Mouse (Mus musculus) hindbrain, postnatal 0 days (tissue): ENCODE results near the gene Cecr2. TPM values are rescaled to one million over a fixed set of nuclear protein-coding genes. Genes with fewer than 3 reads are reported as not detected.
A peak's percentile ranks its signal among the peaks of the same experiment; 100 is the strongest.
"Not testable (repeated sequence)": the region's sequence is repeated elsewhere in the genome, so short reads cannot be mapped to it uniquely, and the experiment has no call there.

Experiments
- ATAC-seq: fragments of 200-750 bp; cut with Nextera tagmentation; 2 replicates; pipeline ENCODE4 v1.8.0; 2017; ENCODE audit warnings: mild to moderate bottlenecking, moderate TSS enrichment, moderate library complexity
- DNase-seq: peaks from one replicate; pipeline ENCODE4 v3.0.0-alpha.2; 2015; ENCODE audit warnings: low spot score
- H3K27ac ChIP-seq: fragments of 300-500 bp; sonication (generic); 2 replicates; pipeline ENCODE4 v1.5.1; 2014; ENCODE audit warnings: mild to moderate bottlenecking
- H3K27me3 ChIP-seq: fragments of 300-500 bp; sonication (generic); 2 replicates; pipeline ENCODE4 v1.6.1; 2014; ENCODE audit warnings: low read length, mixed read lengths; ENCODE audit not compliant: insufficient read depth
- H3K36me3 ChIP-seq: fragments of 300-500 bp; sonication (generic); 2 replicates; pipeline ENCODE4 v1.6.1; 2014; ENCODE audit warnings: low read length, mixed read lengths; ENCODE audit not compliant: insufficient read depth
- H3K4me1 ChIP-seq: fragments of 300-500 bp; sonication (generic); 2 replicates; pipeline ENCODE4 v1.6.1; 2014; ENCODE audit warnings: antibody characterized with exemption, low read length, mixed read lengths; ENCODE audit not compliant: insufficient read depth
- H3K4me2 ChIP-seq: fragments of 300-500 bp; sonication (generic); 2 replicates; pipeline ENCODE4 v1.6.1; 2014; ENCODE audit warnings: low read depth, mild to moderate bottlenecking, low read length, moderate library complexity, mixed read lengths
- H3K4me3 ChIP-seq: fragments of 300-500 bp; sonication (generic); 2 replicates; pipeline ENCODE4 v1.5.1; 2014; ENCODE audit warnings: low read length
- H3K9ac ChIP-seq: fragments of 300-500 bp; sonication (generic); replicated peaks from 2 replicates; pipeline ENCODE4 v1.6.1; 2014; ENCODE audit warnings: mild to moderate bottlenecking, low read length, moderate library complexity, mixed read lengths
- H3K9me3 ChIP-seq: fragments of 300-500 bp; sonication (generic); 2 replicates; pipeline ENCODE4 v1.6.1; 2016; ENCODE audit warnings: low read length, mixed read lengths
- CTCF ChIP-seq: IDR thresholded peaks from 2 replicates; pipeline ENCODE4 v1.5.1; 2016; ENCODE audit warnings: antibody characterized with exemption, control low read depth, low read depth
- WGBS: fragments of 180-500 bp; shearing (Covaris S2); extraction: QIAGEN DNeasy Blood & Tissue Kit; methylation state at CpG from one replicate; pipeline ENCODE4 v1.1.7; 2014; 5-methylcytosine and 5-hydroxymethylcytosine counted together
- polyA plus RNA-seq: library from polyadenylated mRNA; unstranded; fragments of >200 nt; fragmentation: Nextera tagmentation; extraction: Ambion mirVana; gene quantifications from 2 replicates; pipeline ENCODE4 v1.2.1, GENCODE M21; 2015
- total RNA-seq: library from RNA; depleted of rRNA; stranded (reverse); fragments of >200 nt; gene quantifications from 2 replicates; pipeline ENCODE4 v1.2.3, GENCODE M21; 2014

Gene Cecr2
- total and polyA plus RNA-seq, 2 experiments from 2014 or later = 2.9 to 16.9 TPM

DNA sequence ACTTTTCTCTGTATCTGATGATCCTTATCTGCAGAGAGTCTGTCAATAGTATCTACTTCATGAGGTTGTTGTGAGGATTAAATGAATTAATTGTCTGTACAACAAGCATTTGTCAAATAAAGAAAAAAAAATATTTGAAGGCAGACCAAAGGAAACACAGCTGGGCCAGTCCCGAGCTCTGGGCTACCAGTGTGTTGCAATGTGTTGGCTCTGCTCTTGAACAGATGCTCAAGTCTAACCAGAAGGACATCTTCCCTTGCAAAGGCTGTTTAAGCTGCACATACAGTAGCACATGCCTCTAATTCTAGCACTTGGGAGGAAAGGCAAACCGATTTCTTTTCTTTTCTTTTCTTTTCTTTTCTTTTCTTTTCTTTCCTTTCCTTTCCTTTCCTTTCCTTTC, 37.2 kb upstream of the Cecr2 start:
- no peak overlapping the region for H3K9ac ChIP-seq
- H3K27me3 ChIP-seq = no peaks in the 10 kb centered on the region
- no peaks in the 10 kb centered on the region for H3K36me3 ChIP-seq
- WGBS = 79% methylated on average over 2 of the region's 2 CpGs
- no peak overlapping the region for H3K27ac ChIP-seq
- ATAC-seq (no peak), DNase-seq (no peak)
- no peak for TF ChIP-seq CTCF
- H3K9me3 ChIP-seq = no peaks in the 10 kb centered on the region
- H3K4me1 ChIP-seq = no peaks in the 10 kb centered on the region
- H3K4me2 ChIP-seq = no peak overlapping the region
- H3K4me3 ChIP-seq = no peak overlapping the region

DNA sequence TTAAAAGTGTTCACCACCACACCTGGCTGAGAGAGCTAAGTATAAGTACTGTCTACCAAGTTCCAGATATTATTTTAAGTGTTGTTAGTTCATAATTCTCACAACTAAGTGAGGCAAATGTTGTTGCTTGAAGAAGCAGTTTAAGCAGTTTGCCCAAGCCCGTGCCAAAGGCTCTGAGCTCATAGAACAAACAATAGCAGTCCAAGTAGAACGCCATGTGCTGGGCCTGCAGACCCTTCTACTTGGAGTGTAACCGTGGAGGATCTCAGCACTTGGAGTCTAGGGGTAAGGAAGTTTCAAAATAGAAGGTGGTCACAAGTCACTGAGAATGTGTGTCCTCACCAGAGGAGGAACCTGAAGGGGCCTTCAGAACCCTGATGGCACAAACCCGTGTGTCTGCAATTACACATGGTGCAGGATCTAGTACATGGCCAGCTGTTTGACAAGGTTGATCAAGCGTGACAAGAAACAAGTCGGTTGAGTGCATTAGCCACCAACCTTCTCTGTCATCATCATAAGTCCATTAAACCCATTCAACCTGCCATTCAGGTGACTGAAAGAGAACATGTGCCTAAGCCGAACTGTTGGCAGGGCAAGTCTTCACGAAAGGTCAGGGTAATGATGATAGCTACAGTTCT, 30.7 kb upstream of the Cecr2 start:
- H3K9ac ChIP-seq = no peak overlapping the region
- H3K27ac ChIP-seq = no peak overlapping the region
- H3K4me3 ChIP-seq = no peak overlapping the region
- no peaks in the 10 kb centered on the region for H3K36me3 ChIP-seq
- ATAC-seq = no peak
- no peaks in the 10 kb centered on the region for H3K4me1 ChIP-seq
- no peaks in the 10 kb centered on the region for H3K9me3 ChIP-seq
- TF ChIP-seq CTCF = no peak
- H3K4me2 ChIP-seq = no peak overlapping the region
- WGBS = 90% methylated on average over 8 of the region's 8 CpGs
- H3K27me3 ChIP-seq = no peaks in the 10 kb centered on the region
- DNase-seq = no peak

DNA sequence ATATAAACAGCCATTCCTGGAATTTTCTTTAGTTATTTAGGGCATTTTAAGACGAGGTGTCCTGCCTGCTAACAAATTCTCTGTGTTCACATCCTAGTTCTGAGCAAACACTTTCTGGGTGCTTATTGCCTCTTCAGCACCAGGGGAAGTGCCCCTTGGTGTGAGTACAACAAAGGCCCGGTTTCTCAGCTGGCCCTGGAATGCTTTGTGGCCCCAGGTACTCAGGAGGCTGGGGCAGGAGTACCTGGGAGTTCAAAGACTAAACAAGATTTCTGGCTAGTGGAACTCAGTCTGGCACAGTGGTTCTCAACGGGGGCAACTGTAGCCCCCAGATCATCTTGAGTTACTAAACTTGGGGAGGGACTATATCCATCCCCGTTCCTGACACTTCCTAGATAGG, 26.6 kb upstream of the Cecr2 start:
- ATAC-seq = no peak
- H3K9ac ChIP-seq = no peak overlapping the region
- no peaks in the 10 kb centered on the region for H3K36me3 ChIP-seq
- H3K4me2 ChIP-seq = no peak overlapping the region
- no peak overlapping the region for H3K4me3 ChIP-seq
- no peak for TF ChIP-seq CTCF
- no peaks in the 10 kb centered on the region for H3K27me3 ChIP-seq
- H3K27ac ChIP-seq = no peak overlapping the region
- DNase-seq = no peak
- no peaks in the 10 kb centered on the region for H3K4me1 ChIP-seq
- WGBS = 35% methylated on average over 4 of the region's 4 CpGs
- H3K9me3 ChIP-seq = no peaks in the 10 kb centered on the region

DNA sequence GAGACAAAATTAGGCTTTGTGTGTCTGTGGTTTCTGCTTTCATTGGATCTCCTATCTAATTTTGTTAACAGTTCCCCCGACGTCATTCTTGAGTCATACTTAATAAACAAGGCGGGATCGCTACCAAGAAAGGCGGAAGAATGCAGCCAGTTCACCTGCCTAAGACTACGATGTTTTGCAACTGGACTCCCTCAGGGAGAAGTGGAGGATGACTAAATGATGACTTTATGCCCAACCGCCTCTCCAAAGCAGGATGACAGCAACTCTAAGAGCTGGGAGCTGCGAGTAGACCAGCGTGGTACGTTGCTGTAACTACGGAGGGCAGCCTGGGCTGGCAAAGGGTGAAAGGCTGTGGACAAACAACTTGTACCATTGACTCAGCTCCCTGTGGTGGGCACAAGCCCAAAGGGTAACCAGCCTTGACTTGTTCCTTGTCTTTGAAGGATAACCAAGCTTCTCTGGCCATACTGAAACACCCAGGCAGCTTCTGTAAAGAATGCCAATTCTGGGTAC, 24.2 kb upstream of the Cecr2 start:
- no peaks in the 10 kb centered on the region for H3K9me3 ChIP-seq
- H3K36me3 ChIP-seq = no peaks in the 10 kb centered on the region
- ATAC-seq (peak; percentile 47; the same call in 1 of the 2 replicates), DNase-seq (peak; percentile 17)
- no peak for TF ChIP-seq CTCF
- 82% methylated on average over 11 of the region's 11 CpGs for whole genome bisulfite sequencing
- no peaks in the 10 kb centered on the region for H3K4me1 ChIP-seq
- H3K4me2 ChIP-seq = no peak overlapping the region
- H3K4me3 ChIP-seq = no peak overlapping the region
- no peak overlapping the region for H3K9ac ChIP-seq
- H3K27ac ChIP-seq = no peak overlapping the region
- H3K27me3 ChIP-seq = no peaks in the 10 kb centered on the region

DNA sequence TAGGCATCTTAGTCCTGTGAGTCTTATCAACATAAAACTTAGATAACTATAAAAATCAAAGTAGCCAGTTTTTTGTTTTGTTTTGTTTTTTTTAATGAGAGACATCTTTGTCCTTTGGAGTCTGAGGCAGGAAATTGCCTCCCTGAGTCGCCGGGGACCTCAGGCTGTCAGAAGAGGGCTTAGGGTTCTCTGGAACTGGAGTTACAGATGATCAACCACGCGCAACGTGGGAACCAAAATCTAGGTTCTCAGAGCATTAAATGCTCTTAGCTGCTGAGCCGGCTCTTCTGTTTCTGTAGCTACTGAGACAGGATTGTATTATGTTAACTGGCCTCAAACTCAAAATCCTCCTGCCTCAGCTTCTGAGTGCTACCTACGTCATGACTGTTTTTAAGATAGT, 22.4 kb upstream of the Cecr2 start:
- no peak for DNase-seq
- WGBS = 62% methylated on average over 7 of the region's 7 CpGs

DNA sequence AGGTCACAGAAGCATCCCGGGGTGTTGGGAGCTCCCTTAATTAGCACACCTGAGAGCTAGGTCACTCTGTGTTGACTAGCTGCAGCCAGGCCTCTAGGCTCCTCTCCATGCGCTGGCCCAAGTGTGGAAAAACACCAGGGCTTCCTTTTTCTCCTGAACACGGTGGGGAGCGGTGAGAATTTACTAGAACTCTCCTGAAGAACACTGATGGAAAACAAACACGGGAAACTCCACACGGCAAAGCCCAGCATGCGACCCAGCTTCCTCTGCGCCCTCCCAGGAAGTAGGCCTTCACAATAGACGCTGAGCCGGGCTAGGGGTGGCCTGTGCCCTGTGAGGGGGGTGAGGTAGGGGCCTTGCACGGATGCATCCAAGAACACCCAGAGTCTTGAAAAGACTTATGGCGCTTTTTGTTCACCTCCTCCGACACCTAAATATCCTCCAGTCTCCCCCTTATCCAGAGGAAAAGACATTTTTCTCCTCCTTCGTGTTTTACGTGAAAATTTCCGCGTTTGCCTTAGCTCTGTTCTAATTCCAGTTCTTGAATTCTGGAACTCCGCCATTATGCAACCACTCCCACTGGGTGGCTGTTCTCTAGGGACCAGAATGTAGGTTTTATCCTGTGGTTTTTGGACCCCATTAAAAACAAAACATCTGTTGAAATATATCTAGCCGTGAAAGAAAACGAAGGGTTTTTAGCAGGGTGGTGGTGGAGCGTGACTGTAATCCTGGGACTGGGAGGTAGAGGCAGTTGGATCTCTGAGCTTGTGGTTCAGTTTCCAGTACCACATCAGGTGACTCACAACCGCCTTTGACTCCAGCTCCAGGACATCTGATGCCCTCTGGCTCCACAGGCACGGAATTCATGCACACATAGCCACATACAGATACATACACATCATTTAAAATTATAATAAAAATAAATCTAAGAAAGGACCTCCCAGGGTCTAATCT, 21.5 kb upstream of the Cecr2 start:
- Histone ChIP-seq H3K4me1 (no peaks in the 10 kb centered on the region), H3K9ac (no peak overlapping the region), H3K36me3 (no peaks in the 10 kb centered on the region), H3K9me3 (no peaks in the 10 kb centered on the region), H3K27ac (no peak overlapping the region), H3K27me3 (no peaks in the 10 kb centered on the region), H3K4me2 (no peak overlapping the region), H3K4me3 (no peak overlapping the region)
- DNase-seq = no peak
- 48% methylated on average over 23 of the region's 23 CpGs for WGBS
- no peak for ATAC-seq
- no peak for TF ChIP-seq CTCF

More for the DNA sequence above, 22.4 kb upstream of the Cecr2 start:
- no peak overlapping the region for H3K27ac ChIP-seq
- no peaks in the 10 kb centered on the region for H3K4me1 ChIP-seq
- H3K27me3 ChIP-seq = no peaks in the 10 kb centered on the region
- no peak for ATAC-seq
- no peaks in the 10 kb centered on the region for H3K9me3 ChIP-seq
- no peak for TF ChIP-seq CTCF
- no peak overlapping the region for H3K4me2 ChIP-seq
- no peak overlapping the region for H3K9ac ChIP-seq
- H3K36me3 ChIP-seq = no peaks in the 10 kb centered on the region
- H3K4me3 ChIP-seq = no peak overlapping the region

DNA sequence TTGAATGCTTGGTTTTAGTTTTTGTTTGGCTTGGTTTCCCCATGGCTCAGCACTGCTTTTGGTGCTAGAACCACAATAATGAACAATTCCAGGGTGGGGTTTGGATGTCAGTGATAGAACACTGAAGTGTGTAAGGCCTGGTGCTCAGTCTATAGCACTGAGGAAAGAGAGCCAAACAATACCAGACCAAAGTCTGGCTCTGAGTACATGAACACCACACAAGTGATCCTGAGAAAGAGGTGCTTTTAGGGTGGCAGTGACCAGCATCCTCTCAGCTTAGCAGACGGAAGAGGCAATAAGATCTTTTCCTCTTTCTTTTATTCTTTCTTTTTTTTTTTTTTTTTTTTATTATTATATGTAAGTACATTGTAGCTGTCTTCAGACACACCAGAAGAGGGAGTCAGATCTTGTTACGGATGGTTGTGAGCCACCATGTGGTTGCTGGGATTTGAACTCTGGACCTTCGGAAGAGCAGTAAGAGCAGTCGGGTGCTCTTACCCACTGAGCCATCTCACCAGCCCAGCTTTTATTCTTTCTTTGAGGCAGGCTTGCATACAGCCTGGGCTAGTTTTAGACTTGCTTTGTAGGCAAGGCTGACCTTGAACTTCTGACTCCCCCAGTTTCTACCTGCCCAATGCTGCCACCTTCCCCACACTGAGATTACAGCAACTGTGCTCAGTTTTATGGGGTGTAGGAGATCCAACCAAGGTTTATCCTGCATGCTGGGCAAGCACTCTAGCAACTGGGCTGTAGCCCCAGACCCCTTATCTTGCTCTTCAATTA, 18.7 kb upstream of the Cecr2 start:
- not testable (repeated sequence) for DNase-seq, H3K27ac ChIP-seq, H3K4me2 ChIP-seq, H3K9ac ChIP-seq, H3K9me3 ChIP-seq, ATAC-seq, H3K4me1 ChIP-seq, H3K4me3 ChIP-seq, H3K36me3 ChIP-seq, H3K27me3 ChIP-seq
- WGBS = 91% methylated on average over 3 of the region's 4 CpGs
